ENCODE assay signal across 12 mouse cellular contexts in the genomic region with DNA sequence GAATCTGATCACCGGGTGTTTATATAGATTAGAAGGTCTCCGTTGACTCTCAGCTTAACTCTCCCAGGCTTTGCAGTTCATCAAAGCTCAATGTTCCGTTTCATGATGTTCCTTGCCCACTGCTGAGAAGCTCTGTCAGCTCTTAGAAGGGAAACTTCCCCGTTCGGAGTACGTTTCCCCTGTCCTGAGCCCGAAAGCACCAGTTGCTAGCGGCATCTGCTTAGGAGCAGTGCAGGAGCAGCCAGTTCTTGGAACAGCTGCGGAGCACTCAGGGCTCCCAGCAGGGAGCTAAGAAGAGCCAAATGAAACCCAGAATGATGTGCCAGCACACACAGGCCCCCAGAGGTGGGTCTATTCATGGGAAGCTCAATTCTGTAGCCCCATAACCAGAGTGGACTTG. TPM values are rescaled to one million over a fixed set of nuclear protein-coding genes. Genes with fewer than 3 reads are reported as not detected.
A peak's percentile ranks its signal among the peaks of the same experiment; 100 is the strongest.
DNase-seq lines count a peak whose midpoint lies in the region; ATAC-seq and TF ChIP-seq lines count a peak whose summit lies in the region.
"Had no signal": no experiment of that assay in that cellular context is flagged by ENCODE, and none has a peak within 500 bp of the region (broad histone marks: within the 10 kb centered on the region; RNA-seq: fewer than 3 reads in every experiment).

No protein-coding gene starts in this region.

- TF ChIP-seq POLR2A in small intestine, adult 2 months (IDR thresholded peaks at IDR 0.05; ENCODE audit: low read depth, low read length), result no peak

- no peaks in the 10 kb centered on the region for H3K27me3 ChIP-seq in embryonic facial prominence, embryonic 14.5 days (replicated peaks; ENCODE audit: control insufficient read depth, insufficient read depth, low read length)
- no peaks in the 10 kb centered on the region for H3K27me3 ChIP-seq in embryonic facial prominence, embryonic 10.5 days (replicated peaks; ENCODE audit: low read depth, poor library complexity, severe bottlenecking)
- H3K27me3 ChIP-seq in small intestine, adult 2 months (ENCODE audit: control insufficient read depth, insufficient read depth, low read length), result no peaks in the 10 kb centered on the region
- H3K27me3 ChIP-seq: hindbrain, embryonic 13.5 days had no signal

- 49% methylated on average over 9 of the region's 9 CpGs for WGBS in embryonic facial prominence, embryonic 14.5 days
- WGBS in embryonic facial prominence, embryonic 10.5 days, result 67% methylated on average over 9 of the region's 9 CpGs
- WGBS in small intestine, adult 2 months, result 60% methylated on average over 9 of the region's 9 CpGs

- no peak overlapping the region for H3K4me3 ChIP-seq in embryonic facial prominence, embryonic 14.5 days (ENCODE audit: low read depth, low read length)
- H3K4me3 ChIP-seq in embryonic facial prominence, embryonic 10.5 days, result no peak overlapping the region
- H3K4me3 ChIP-seq in left cerebral cortex, adult 2 months, result no peak overlapping the region
- no peak overlapping the region for H3K4me3 ChIP-seq in small intestine, adult 2 months (ENCODE audit: low read depth, low read length)
- H3K4me3 ChIP-seq: hindbrain, embryonic 13.5 days had no signal

- H3K9ac ChIP-seq in embryonic facial prominence, embryonic 14.5 days (ENCODE audit: low read depth, low read length), result no peak overlapping the region
- H3K9ac ChIP-seq: hindbrain, embryonic 13.5 days had no signal

- peak; percentile 60; the same call in 1 of the 2 replicates for ATAC-seq in embryonic facial prominence, embryonic 14.5 days (ENCODE audit: low read depth)
- no peak for ATAC-seq in granulocyte monocyte progenitor cell, adult 5-6 weeks (replicated peaks; ENCODE audit: poor library complexity, severe bottlenecking)
- ATAC-seq: activated CD4-positive, CD25-positive, alpha-beta regulatory T cell, adult 4 months had no signal

- DNase-seq in embryonic facial prominence, embryonic 14.5 days (ENCODE audit: low spot score), result peak; percentile 72
- DNase-seq in embryonic facial prominence, embryonic 10.5 days (ENCODE audit: low spot score), result no peak
- peak; percentile 54 for DNase-seq in left cerebral cortex, postnatal 4 days
- no peak for DNase-seq in left cerebral cortex, adult 2 months (ENCODE audit: extremely low spot score in 1 of 2, low spot score in 2 of 2)
- peak; percentile 47 for DNase-seq in gastrocnemius, postnatal 14 days
- no peak for DNase-seq in retina, postnatal 1 day
- DNase-seq: kidney, postnatal 14 days; lung, postnatal 14 days had no signal

- no peaks in the 10 kb centered on the region for H3K9me3 ChIP-seq in embryonic facial prominence, embryonic 14.5 days (ENCODE audit: control insufficient read depth, low read length)
- H3K9me3 ChIP-seq in embryonic facial prominence, embryonic 10.5 days, result no peaks in the 10 kb centered on the region
- H3K9me3 ChIP-seq: hindbrain, embryonic 13.5 days had no signal

- no peaks in the 10 kb centered on the region for H3K36me3 ChIP-seq in embryonic facial prominence, embryonic 14.5 days (ENCODE audit: control insufficient read depth, insufficient read depth, low read length)
- no peaks in the 10 kb centered on the region for H3K36me3 ChIP-seq in embryonic facial prominence, embryonic 10.5 days (replicated peaks)
- H3K36me3 ChIP-seq in small intestine, adult 2 months (ENCODE audit: control insufficient read depth, insufficient read depth, low read length), result no peaks in the 10 kb centered on the region
- H3K36me3 ChIP-seq: hindbrain, embryonic 13.5 days had no signal

- H3K4me2 ChIP-seq in embryonic facial prominence, embryonic 14.5 days (ENCODE audit: low read depth, low read length), result no peak overlapping the region
- H3K4me2 ChIP-seq: hindbrain, embryonic 13.5 days had no signal

- no peaks in the 10 kb centered on the region for H3K4me1 ChIP-seq in embryonic facial prominence, embryonic 14.5 days (ENCODE audit: control insufficient read depth, insufficient read depth, low read length)
- H3K4me1 ChIP-seq in embryonic facial prominence, embryonic 10.5 days, result peaks cover 5% of the 10 kb centered on the region; the same call in 1 of the 2 replicates
- H3K4me1 ChIP-seq in small intestine, adult 2 months (ENCODE audit: control insufficient read depth, insufficient read depth, insufficient read length, low read length), result no peaks in the 10 kb centered on the region
- H3K4me1 ChIP-seq: hindbrain, embryonic 13.5 days had no signal

- peak overlapping the region; percentile 55; the same call in 1 of the 2 replicates for H3K27ac ChIP-seq in embryonic facial prominence, embryonic 14.5 days (replicated peaks; ENCODE audit: low read depth, low read length)
- H3K27ac ChIP-seq in embryonic facial prominence, embryonic 10.5 days (replicated peaks), result no peak overlapping the region
- H3K27ac ChIP-seq in left cerebral cortex, adult 2 months, result no peak overlapping the region
- peak overlapping the region; percentile 27; the same call in 1 of the 2 replicates for H3K27ac ChIP-seq in small intestine, adult 2 months (ENCODE audit: insufficient read depth, low read depth, low read length)
- H3K27ac ChIP-seq: hindbrain, embryonic 13.5 days had no signal

- no peak for TF ChIP-seq CTCF in left cerebral cortex, adult 2 months (IDR thresholded peaks at IDR 0.05)
- TF ChIP-seq CTCF in small intestine, adult 2 months (IDR thresholded peaks at IDR 0.05; ENCODE audit: extremely low read depth, insufficient read length, insufficient replicate concordance, low read depth, low read length), result no peak

- intact Hi-C loops in left cerebral cortex, postnatal 4 days (cut with DNase I), result no loop called here
- intact Hi-C loops in left cerebral cortex, adult 2 months (cut with DNase I), result no loop called here
- intact Hi-C loops in gastrocnemius, postnatal 14 days (cut with DNase I; ENCODE audit: low total_unique reads), result no loop called here

RNA-seq across cellular contexts. Expression of a gene that starts 15.0 kb away (rescaled TPM):
- polyA plus RNA-seq in embryonic facial prominence, embryonic 14.5 days (2014; fragmentation: Nextera tagmentation; extraction: Ambion mirVana), result 48.1 and 49.4 TPM in 2 replicates
- polyA plus RNA-seq in embryonic facial prominence, embryonic 10.5 days (2016; fragmentation: Nextera tagmentation; extraction: Ambion mirVana), result 43.5 and 44.9 TPM in 2 replicates
- total RNA-seq in left cerebral cortex, postnatal 4 days (2021), result 10 to 100 TPM; 27.5 to 35.5 TPM
- 10 to 100 TPM; 32.8 to 33.2 TPM for total RNA-seq in left cerebral cortex, adult 2 months (2021)
- 10 to 100 TPM; 22.1 to 22.5 TPM for total RNA-seq in gastrocnemius, postnatal 14 days (2021)
- polyA plus RNA-seq in small intestine, adult 2 months (2012; rRNA removed), result 2.7 and 5.2 TPM in 2 replicates
- total RNA-seq in granulocyte monocyte progenitor cell, adult 5-6 weeks (2014; fragmentation: Nextera tagmentation), result 53.7 and 64.4 TPM in 2 replicates
- 39.0 and 42.6 TPM in 2 replicates for total RNA-seq in granulocyte monocyte progenitor cell, adult 5-6 weeks (2017)

Comparison
In these comparisons a context has a peak if more than half of its experiments do, and no peak if none do; other contexts are left out.
1. DNase-seq: peak in embryonic facial prominence, embryonic 14.5 days (single experiment), left cerebral cortex, postnatal 4 days (single experiment) and gastrocnemius, postnatal 14 days (single experiment); none in embryonic facial prominence, embryonic 10.5 days (single experiment), left cerebral cortex, adult 2 months (0 of 2) and retina, postnatal 1 day (single experiment).
2. H3K27ac ChIP-seq: peak in embryonic facial prominence, embryonic 14.5 days (single experiment) and small intestine, adult 2 months (single experiment); none in embryonic facial prominence, embryonic 10.5 days (single experiment) and left cerebral cortex, adult 2 months (single experiment).